Mouse (Mus musculus) right cerebral cortex, adult 18-20 months (tissue): ENCODE data around the gene Plxna4.

Source experiments
- DNase-seq: peaks from one replicate; pipeline ENCODE4 v3.0.0; 2022; ENCODE audit warnings: mixed read lengths

The Plxna4 gene

DNA sequence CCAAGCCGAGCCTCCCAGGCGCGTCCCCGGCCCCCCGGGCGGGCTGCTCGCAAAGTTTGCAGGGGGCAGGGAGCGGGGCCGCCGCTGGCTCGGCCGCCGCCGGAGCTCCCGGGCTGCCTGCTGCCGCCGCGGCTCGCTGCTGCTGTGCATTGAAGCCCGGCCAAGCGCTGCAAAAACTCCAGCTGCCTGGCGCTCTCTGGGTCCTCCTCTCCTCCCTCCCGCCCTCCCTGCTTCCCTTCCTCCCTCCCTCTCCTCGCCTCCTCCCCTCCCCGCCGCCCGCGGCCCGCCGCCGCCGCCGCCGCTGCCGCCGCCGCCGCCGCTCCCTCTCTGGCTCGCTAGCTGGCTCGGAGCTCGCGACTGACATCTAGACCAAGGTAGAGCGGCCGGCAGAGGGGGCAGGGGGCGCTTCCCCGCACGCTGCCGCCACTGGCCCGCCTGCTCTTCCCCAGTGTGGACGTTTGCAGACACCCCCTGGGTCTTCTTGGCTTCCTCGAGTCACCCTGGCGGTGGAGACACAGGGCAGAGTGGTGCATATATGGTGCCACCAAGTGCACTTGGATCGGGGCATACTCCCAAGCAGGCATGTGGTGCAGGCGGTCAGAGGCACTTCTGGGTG, at the start of gene Plxna4:
Gene Plxna4, minus strand, starts transcription at position 137 of the 616 bp plus-strand sequence.
- DNase-seq, result peak; percentile 84

DNA sequence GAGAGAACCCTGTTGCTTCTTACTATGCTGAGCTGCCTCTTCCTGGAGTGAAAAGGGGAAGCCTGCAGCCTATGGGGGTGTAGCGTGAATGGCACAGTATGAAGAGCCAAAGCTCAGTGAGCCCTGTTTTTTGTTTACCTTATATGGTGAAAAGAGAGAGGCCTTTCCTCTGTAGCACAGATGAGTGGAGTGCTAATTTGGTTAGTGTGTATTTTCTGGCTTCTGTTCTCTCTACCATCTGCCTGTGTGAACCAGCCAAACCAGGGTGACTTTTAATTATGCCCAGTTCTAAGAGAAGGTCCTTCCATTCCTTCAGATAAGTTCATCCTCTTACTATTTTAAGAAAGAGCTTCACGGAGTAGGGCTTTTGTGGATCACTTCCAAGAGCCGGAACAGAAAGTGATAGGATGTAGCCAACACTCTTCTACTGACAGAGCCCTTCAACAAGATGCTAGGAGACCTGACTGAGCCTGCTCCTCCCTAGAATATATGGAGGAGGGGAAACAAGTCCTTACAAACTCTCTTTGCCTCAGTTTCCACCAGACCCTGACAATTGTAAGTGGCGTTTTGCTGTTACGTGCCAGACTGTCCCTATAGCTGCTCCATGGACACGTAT, 49.7 kb upstream of the Plxna4 start:
- DNase-seq, result peak; percentile 8

DNA sequence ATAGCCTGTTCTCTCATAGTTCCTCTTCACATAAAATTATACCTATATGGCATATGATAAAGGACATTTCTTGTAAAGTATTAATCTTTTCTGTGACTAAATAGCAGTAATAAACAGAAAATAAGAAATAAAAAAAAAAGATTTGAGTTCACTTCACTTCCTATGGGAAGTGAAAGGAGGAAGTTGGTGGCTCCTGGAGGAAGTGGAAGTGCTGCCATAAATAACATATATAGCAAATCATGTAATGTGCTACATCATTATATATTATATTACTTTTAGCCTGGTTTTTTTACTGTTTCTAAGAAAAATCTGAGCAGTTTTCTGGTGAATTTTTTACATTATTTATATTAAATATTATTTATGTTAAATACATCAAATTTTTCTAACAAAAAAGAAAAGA, 22.7 kb upstream of the Plxna4 start:
- DNase-seq, result no peak

DNA sequence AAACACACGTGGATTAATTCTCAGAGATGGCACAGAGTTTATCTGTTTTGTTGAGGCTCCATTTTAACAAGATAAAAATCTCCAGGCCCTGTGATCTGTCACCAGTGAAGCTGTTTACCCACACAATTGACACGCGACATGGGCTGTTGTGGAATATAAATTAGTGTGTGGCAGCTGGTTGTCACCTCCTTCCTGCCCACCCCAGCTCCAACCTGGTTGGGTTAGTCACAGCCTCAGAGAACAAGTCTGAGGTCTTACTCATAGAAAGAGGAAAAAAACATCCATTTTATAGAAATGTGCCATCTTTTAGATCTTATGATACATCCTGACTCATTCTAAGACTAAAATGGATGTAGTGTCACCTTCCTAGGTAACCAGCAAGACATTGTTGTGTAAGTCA, 18.8 kb upstream of the Plxna4 start:
- peak; percentile 32 for DNase-seq

DNA sequence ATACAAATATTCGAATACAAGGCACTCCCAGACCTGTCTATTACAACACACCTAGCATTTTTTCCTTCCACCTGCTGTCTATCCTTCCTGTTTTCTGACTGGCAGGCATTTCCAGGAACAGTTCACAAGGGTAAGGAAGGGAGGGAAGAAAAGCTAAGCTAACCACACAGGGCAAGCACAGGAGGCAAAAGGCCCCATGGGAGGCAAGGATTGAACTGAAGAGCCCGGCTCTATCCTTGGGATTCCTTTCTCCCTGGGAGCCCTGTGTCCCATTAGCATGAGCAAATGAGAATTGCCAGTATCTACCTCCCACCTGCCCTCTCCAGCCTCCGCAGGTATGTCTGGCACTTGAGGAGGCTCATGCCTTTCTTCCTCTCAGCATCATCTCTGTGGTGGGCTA, 17.6 kb upstream of the Plxna4 start:
- DNase-seq, result no peak

DNA sequence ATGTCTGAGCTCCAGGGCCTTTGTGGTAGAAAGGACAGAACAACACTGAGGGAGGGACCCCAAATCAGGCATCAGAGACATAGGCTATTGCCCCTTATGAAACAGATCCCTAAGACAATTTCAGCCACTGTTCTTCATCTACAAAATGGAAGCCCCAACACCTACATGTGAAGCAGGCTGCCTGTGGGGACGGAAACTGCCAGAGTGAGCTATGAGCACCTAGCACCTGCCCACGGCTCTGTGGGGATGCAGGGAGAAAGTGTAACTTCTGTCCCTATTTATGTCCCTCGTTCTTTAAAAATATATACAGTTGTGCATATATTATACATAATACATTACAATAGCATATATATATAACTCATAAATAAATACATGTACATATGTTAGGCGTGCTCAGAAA, 16.9 kb upstream of the Plxna4 start:
- DNase-seq, result peak; percentile 82

DNA sequence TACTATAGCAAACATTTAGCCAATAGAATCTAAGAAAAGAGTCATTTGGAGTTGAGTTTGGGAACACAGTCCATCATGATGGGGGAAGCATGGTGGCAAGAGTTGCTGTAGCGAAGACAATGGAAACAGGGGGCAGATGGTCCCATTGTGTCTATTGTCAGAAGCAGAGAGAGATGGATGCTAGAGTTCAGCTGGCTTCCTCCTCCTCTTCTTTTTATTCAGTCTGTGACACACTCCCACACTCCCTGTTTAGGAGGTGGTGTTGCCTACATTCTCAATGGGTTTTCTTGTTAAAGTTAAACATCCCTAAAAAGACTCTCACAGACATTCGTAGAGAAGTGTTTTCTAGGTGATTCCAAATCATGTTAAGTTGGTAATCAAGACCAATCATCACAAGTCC, 14.1 kb upstream of the Plxna4 start:
- DNase-seq, result no peak

DNA sequence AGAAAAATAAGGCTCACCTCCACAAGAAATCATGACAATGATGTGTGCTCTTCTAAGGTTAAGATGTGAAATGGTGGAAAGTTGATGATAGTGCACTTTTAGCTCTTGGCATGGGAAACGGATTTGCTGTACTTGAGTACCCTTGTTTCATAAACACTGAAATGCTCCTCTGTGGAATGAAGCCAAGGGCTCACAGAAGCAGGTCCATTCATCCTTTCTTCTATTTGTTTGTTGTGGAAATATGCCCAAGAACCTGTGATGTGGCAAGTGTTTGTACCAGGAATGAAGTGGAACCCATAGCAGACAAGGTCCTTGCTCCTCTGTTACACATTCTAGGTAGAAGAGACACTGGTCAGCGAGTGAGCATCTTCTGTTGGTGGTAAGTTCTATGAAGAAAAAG, 13.3 kb upstream of the Plxna4 start:
- DNase-seq, result no peak

DNA sequence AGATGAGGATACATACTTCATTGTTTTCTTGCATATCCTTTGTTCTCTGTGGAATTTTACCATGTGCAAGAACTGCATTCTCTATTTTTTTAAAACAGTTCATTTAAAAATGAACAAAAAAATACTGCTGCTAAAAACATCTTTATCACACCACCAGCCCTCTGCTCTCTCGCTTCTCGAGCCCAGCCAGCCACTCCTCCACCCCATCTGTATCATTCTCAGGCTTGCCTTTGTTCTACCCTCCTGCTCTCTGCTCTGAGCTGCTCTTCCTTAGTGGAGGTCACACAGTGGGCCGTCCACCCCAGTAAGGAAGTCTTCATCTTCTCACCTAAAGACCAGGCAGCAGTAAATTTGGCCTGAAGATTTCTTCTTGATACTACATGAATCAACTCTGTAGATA, 7.6 kb upstream of the Plxna4 start:
- DNase-seq, result peak; percentile 48

DNA sequence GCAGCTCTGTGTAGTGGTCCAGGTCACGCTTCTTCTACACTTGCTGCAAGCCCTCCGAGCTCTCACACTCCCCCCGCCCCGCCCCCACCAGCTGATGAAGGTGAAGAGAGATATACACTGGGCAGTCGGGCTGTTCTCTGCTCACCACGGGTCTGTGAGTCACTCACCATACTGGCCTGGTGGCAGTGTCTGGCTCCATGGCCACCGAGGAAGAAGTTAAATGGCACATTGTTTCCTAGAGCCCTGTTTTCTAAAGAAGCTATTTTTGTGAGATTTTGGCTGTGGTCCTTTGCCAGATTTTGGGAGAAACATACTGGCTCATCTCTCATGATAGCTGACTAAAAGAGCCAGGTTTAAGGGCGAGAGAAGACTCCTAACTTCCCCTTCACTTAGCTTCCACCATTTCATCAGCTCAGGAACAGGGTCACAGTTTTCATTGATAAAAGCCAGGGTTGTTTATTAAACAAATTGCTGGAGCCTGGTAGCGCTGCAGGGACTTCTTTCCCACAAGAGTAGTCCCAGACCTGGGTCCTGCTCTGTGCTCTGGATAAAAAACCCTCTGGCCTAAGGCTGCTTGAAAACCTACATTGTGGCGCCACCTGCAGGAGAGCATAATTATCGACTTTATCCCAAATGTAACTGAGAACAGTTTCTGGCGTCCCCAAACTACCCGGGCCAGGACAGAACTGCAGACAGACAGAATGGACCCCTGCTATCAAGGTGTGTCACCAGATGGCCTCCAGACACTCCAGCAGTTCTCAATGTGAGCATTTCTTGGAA, 3.2 kb upstream of the Plxna4 start:
- DNase-seq, result peak; percentile 60

DNA sequence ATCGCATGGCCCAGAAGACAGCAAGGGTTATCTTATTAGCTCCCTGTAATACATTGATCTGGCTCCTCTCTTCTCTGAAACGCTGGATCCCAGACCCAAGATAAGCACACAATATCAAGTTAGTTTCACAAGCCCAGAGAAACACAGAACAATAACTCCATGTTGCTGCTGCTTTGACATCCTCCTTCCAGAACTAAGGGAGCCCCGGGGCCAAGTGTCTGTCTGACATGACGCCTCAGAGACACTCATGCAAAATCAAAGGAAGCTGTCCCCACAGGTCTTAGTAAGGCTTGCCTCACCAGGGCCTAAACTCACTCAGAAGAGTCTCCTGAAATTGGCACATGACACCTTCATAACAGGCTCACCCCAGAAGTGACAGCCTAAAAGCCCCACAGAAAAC, 1.6 kb upstream of the Plxna4 start:
- no peak for DNase-seq

DNA sequence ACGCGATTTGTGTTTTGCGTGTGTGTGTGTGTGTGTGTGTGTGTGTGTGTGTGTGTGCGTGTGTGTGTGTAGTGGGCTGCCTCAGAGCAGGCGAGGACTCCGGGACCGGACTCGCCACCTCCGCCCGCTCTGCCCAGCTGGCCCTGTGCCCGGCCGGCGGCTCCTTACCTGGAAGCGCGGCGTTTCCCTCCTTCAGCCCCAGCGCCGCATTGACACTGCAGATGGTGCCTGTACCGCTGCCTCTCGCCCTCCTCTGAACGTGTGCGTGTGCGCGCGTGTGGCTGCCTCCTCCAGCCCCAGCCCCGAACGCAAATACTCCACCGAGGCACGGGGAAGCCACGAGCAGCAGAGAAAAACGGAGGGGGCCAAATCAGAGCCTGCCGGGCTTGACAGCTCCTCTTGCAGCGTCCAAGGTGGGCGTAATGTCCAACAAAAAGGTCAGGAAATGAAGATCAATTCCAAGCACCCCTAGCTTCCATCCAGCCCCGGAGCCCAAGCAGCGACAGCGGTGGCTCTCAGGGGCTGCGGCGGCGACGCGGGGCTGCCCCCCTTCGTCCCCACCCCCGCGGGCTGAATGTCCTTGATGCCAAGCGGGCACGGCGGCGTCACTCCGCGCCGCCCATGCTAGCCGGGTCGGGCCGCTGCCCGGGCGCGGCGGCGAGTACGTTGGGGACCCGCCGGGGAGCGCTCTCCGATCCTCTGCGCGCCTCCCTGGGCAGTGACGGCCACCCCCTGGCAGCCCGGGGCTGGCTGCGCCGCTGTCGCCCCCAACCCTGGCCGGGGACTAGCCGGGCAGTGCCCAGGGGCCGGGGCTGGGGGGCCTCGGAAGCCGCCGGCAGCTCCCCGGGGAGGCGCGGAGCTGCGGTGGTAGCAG, 619 bp downstream of the Plxna4 start:
- peak; percentile 78 for DNase-seq

DNA sequence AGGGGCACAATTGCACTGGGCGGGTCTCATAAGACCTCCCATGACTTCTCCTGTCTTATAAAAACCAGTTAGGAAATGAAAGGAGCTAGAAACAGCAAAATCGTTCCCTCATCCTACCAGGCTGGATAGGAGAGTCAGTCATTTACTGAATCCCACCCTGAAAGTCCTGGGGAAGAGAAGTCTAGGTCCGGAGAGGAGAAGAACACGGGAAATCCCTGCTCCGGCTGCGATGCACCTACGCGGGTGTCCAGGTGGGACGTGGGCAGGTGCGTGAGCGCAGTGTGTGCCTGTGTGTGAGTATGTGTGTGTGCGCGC, 1.2 kb downstream of the Plxna4 start:
- no peak for DNase-seq

DNA sequence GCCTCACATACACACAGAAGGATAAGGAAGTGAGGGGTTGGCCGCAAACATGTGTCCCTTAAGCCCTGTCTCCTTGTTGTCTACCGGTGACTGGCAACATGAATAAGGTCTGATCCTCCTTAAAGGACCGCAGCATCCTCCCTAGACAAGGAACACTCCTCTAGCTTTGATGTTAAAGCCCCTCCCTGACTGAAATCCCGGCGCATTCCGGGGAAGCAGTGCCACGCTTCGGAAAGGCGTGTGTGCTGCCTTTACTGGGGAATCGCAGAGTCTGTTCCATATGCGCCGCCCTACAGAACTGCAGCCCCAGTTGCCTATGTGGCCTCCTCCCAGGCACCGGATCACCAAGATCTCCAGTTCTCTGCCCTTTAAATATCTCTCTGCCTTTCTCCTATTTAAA, 1.6 kb downstream of the Plxna4 start:
- peak; percentile 79 for DNase-seq

DNA sequence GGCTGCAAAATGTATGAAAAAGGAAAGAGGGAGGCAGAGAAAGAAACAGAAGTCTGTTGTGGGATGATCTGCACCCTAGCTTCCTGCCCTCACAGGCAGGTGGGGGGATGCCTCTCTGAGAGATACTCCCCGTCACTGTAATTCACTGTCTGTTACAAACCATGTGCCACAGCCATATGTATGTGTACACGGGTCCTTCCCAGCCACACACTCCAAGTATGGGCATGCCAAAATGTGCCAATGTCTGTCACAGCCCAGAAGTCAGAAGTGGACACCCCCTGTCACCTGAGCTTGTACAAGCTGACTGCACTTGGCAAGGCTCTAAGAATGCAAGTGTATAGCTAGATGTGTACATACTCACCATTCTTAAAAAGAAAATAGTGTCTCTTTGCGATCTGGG, 2.8 kb downstream of the Plxna4 start:
- peak; percentile 25 for DNase-seq

DNA sequence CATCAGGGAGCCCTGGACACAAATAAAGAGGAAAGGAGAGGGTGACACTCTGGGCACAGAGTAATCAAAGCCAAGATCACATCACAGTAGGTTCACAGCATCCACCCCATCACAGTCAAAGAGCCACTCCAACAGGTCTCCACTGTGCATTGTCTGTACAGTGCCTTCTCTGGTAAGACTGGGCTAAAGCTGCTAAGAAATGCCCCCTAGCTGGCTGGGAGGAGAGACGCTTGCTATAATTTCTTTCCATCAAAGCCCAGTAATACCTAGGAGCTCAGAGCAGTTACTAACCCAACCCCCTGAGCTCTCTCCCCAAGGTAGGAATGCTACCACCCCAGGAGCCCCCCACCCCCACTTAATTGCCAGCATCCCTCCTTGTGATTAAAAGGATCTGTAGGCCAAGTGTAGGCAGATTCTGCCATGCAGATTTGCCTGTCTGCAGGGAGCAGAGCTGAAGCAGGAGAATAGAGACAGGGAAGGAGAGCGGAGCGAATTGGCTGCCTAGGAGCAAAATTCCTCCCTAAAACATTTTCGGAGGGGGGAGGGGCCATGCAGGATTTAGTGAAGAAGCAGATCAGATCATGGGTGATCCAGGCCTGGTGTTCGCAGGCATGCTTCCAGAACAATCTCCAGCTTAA, 3.6 kb downstream of the Plxna4 start:
- peak; percentile 23 for DNase-seq

DNA sequence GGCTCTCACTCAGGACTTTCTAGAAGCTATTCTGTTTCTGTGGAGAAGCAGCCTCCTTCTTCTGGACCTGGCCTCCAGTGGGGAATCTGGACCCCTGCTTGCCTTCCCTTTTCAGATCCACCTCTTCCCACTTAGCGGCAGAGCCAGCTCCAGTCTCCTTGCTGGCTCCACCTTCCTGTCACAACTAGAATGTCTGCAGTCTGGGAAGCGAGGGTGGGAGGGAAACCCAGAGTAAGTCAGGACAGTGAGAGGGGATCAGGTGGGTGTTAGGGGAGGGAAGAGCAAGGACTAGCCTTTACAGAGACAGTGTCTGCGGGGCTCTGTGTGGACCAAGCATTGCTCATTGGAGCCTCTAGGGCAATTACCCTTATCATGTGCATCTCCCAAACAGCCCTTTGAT, 4.4 kb downstream of the Plxna4 start:
- peak; percentile 43 for DNase-seq

DNA sequence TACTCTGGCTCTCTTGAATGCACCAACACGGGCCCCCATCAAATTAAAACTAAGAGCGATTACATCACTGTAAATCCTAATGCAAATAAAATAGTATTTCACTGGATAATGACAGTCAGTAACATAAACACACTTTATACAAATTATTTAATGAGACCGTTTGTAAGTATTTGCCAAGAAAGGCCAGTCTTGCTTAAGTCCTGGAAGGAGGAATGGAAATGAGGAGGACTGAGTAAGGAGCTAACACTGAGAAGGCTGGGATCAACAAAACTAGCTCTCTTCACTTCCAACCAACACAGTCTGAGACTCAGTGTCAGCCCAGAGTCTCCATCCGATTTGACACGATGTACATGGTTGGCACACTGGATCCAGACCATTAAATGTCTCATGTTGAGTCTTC, 16.5 kb downstream of the Plxna4 start:
- DNase-seq, result no peak

DNA sequence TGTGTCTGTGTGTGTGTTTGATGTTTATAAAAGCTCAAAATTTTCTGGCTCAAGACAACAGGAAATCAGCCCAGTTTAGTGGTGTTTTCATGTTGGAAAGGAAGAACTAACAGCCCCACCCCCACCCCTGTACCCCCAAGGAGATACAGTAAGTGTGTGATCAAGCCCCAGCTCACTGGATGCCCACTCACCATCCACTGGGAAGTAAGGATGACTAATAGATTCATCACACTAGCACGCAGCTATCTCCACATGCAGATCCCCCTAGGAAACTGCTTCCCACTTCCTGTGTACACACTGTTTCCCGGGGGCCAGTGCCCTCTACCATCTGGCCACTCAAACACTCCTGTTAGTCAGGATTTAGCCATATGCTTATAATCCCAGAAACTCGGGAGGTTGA, 17.5 kb downstream of the Plxna4 start:
- peak; percentile 25 for DNase-seq

DNA sequence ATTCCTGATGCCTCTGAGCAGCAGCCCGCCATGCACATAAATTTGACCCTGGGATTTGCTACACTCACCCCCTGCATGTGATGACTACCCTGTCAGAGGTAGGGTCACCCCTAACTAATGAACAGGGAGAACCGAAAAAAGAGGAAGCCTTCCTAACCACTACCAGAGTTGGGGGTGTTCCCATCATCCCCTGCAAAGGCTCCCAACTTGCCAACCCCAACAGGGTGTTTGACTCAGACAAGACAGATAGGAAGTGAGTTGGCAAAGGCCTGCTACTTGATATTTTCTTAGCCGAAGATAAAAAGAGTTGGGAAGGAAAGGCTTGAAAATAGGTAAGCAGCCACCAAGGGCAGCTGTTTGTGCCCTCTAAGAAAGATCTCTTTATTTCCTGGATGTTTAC, 18.1 kb downstream of the Plxna4 start:
- no peak for DNase-seq

DNA sequence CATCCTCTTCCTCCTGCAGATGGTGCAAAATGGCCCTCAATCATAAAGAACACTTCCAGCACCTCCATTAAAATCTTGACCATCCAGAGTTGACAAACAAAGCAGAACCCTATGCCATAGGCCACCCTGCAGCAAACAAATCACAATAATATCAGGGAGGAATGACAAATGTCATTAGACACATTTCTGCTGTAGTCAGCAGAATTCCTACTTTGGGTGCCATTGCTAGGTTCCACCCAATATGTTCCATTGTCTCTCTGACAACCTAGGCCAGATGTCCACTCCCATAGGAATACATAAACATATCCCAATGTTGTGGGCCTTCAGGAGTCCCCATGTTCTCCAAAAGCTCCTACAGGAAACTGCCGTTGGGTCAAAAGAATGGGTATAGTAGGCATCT, 41.1 kb downstream of the Plxna4 start:
- no peak for DNase-seq

DNA sequence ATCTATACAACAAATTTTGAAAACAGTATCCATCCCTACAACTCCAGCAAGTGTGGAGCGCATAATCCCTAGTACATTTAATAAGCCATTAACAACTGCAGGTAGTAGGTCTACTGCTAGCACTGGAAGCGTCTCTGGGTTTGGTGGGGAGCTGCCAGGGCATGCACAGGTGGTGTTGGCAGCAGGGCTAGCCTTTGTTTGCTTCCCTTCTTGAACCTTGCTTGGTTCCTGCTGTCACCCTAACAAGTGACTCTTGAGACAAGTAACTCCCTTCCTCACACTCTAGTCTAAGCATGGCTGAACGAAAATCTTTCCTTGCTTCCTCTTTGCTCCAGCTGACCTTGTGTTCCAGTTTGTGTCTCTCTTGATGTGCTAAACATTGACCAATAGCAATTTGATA, 44.0 kb downstream of the Plxna4 start:
- no peak for DNase-seq

DNA sequence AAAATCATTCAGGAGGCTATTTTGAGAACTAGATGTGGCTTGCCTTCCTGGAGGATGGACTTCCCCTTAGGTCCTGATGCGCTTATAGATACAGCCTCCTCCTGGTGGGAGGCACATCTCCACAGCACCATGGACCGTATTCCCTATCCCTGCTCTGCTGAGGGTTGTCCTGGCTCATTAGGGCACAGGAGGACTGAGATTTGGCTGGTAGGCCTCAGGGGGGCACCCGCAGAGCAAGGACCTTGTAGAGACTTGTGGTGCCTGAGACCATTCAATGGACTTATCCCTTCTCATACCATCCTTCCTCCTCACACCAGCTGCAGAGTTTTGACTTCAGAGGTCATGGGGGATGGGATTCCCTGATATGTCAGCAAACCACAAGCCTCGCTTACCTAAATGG, 47.8 kb downstream of the Plxna4 start:
- DNase-seq, result no peak
